Mouse (Mus musculus): ENCODE measurements around the gene Mapk8ip1. TPM values are rescaled to one million over a fixed set of nuclear protein-coding genes. Genes with fewer than 3 reads are reported as not detected.

The Mapk8ip1 gene
- polyA plus RNA-seq, 1 experiment from 2014 or later: 111 TPM

DNA sequence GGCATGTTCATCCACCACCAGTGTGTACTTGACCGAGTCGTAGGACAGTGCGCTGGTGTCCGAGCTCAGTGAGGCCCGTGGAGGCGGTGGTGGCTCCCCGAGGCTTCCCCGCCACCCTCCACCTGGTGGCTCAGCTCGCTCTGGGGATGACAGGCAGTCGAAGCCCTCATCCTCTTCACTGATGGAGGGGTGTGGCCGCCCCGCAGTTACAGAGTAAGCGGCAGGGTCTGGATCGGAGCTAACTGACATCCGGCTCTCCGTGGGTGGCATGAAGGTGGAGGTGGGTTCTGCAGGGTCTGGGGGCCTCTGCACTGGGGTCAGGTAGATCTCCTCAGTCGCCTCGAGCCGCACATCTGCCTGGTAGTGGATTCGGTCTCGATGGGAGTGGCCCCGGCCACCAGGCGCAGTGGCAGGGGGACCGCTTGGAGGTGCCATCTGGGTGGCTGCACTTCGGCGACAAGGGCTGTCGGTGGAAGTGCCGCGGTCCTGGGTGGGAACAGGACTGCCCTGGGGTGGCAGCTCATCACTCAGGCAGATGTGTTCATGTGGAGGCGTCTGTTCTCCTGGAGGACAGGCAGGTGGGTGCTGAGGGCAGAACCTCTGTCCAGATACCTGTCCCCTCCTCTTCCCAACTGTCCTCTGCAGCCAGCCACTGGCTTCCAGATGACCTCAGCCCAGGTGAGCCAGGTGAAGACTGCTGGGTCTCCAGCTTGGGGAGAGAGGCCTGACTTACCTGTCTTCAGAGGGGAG lies 14.1 kb downstream of the Mapk8ip1 start:
- WGBS: 93% methylated on average over 30 of the region's 30 CpGs
- H3K9ac ChIP-seq (replicated peaks): peak overlapping the region; percentile 93
- H3K27ac ChIP-seq: no peak overlapping the region
- peaks cover 58% of the 10 kb centered on the region for H3K36me3 ChIP-seq
- H3K9me3 ChIP-seq: no peaks in the 10 kb centered on the region
- peak overlapping the region; percentile 85; the same call in 1 of the 2 replicates for H3K4me3 ChIP-seq (replicated peaks)
- H3K4me1 ChIP-seq (replicated peaks): peaks cover 54% of the 10 kb centered on the region
- H3K4me2 ChIP-seq (replicated peaks): peak overlapping the region; percentile 79; the same call in 1 of the 2 replicates
- ATAC-seq: no peak
- H3K27me3 ChIP-seq: no peaks in the 10 kb centered on the region

DNA sequence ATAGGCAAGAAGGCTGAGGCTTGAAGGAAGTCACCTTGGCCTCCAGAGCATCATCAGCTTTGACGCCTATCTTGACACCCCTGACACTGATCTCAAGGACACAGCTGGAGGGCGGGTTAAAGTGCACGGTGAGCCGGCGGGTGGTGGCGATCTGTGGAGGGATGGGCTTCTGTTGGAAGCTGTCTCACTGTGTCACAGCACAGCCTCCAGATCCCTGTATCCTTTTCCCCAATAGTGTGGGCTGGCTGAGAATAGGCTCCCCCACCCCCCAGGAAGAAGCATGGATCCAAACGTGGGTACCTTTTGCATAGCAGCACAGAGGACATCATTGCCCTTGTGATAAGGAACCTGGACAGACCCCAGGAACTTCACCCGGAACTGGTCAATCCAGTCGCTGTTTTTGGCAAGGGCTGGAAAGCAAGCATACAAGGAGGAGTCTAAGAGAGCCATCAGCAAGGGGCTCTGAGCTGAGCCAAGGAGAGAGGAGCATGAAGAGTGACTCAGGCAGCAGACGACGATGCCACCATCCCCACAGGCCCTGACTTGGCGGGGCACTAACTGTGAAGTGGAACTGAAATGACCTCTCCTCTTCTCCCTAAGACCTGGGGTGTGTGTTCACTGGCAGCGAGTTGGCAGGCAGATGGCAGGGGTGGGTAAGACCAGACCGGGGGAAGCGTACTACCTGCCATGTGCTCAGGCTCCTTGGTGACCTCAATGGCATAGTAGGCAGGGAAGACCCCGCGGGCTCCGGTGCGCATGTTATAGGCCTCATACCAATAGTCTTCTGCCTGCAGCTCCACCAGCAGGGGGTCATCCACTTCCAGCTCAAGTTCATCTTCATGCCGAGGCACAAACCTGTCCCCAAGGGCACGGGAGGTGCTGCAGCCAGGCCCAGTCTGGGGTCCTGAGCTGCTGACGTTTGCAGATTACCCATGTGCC lies 15.7 kb downstream of the Mapk8ip1 start:
- no peak overlapping the region for H3K9ac ChIP-seq (replicated peaks)
- H3K27me3 ChIP-seq: no peaks in the 10 kb centered on the region
- no peak overlapping the region for H3K4me3 ChIP-seq (replicated peaks)
- no peak overlapping the region for H3K4me2 ChIP-seq (replicated peaks)
- H3K4me1 ChIP-seq (replicated peaks): peaks cover 38% of the 10 kb centered on the region
- H3K36me3 ChIP-seq: peaks cover 74% of the 10 kb centered on the region
- no peak overlapping the region for H3K27ac ChIP-seq
- WGBS: 89% methylated on average over 22 of the region's 22 CpGs
- H3K9me3 ChIP-seq: no peaks in the 10 kb centered on the region
- no peak for ATAC-seq

DNA sequence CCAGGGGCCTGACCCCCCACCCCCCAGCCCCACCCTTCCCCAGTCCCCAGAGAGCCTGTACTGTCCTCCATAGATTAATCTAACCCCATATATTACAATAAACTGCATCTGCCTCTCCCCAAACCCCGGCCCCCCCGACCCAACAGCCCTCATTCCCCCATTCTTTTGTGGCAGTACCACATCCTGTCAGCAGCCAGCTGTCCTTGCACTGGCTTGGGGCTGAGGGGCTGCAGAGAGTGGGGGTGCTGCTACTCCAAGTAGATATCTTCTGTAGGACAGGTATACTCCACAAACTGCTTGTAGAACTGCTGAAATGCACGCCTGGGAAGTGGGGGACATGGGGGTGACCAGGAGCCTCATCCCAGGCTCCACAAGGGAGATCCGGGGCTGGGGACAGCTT lies 17.0 kb downstream of the Mapk8ip1 start:
- WGBS: 82% methylated on average over 4 of the region's 4 CpGs

DNA sequence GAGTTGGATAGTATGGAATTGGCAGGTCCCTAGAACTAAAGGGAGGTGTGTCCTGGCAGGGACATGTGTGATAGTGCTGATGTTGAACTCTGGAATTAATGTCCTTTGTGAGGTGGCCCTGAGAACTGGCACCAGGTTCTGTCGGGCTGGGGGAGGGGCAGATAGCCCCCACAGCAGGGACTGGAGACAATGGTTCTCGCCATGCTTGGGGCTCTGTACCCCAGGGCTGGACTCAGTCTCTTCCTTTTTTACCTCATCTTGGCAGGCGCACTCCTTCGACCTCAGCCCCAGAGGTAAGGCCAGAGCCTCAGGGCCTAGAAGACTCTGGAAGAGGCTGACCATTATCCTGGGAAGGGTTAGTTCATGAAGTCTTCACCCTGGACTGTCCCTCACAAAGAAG lies 18.3 kb downstream of the Mapk8ip1 start:
- Histone ChIP-seq H3K4me3 (replicated peaks) (no peak overlapping the region), H3K9me3 (no peaks in the 10 kb centered on the region), H3K27me3 (no peaks in the 10 kb centered on the region), H3K27ac (no peak overlapping the region), H3K4me1 (replicated peaks) (peaks cover 18% of the 10 kb centered on the region), H3K36me3 (peaks cover 100% of the 10 kb centered on the region), H3K9ac (replicated peaks) (no peak overlapping the region), H3K4me2 (replicated peaks) (no peak overlapping the region)
- 93% methylated on average over 4 of the region's 4 CpGs for WGBS
- ATAC-seq: no peak

More for the DNA sequence above, 17.0 kb downstream of the Mapk8ip1 start:
- no peaks in the 10 kb centered on the region for H3K27me3 ChIP-seq
- ATAC-seq: no peak
- H3K9ac ChIP-seq (replicated peaks): no peak overlapping the region
- no peak overlapping the region for H3K4me3 ChIP-seq (replicated peaks)
- no peaks in the 10 kb centered on the region for H3K9me3 ChIP-seq
- H3K36me3 ChIP-seq: peaks cover 87% of the 10 kb centered on the region
- H3K27ac ChIP-seq: no peak overlapping the region
- H3K4me2 ChIP-seq (replicated peaks): no peak overlapping the region
- H3K4me1 ChIP-seq (replicated peaks): peaks cover 29% of the 10 kb centered on the region

DNA sequence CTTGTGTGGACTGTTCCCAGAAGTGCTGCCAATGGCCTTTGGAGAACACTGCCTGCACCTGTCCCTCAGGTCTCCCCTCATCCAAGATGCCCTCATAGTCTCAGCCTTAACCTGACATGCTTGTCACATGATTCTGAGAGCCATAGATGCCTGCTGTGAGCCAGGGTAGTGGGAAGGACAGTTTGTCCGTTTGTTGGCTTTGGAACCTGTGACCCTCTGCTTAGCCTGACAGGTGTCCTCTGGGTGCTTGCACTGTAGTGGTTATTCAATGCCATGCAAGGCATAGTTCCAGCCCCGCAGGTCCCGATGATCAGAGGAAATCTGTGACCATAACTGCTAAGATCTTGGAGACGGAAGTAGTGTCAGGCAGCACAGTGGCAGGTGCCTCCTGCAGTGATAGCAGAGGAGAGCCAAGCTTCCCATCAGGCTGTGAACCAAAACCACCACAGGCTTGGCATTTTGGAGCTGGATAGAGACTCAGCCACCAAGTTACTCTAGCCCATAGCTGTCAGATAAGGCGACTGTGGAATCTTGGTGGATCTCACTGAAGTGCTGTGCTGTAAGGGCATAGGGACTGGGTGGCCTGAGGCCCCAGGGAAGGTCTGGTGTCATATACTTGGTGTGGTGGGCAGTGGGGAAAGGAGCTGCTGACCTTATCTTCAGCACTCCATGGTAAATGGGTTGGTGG lies 19.0 kb downstream of the Mapk8ip1 start, which contains the start of gene 1700029I15Rik:
1700029I15Rik (plus strand) TSS at position 638 of the 688 bp plus-strand sequence.
- Histone ChIP-seq H3K27me3 (no peaks in the 10 kb centered on the region), H3K4me3 (replicated peaks) (no peak within 1 kb of the TSS), H3K9ac (replicated peaks) (no peak within 1 kb of the TSS), H3K4me2 (replicated peaks) (no peak within 1 kb of the TSS), H3K4me1 (replicated peaks) (peaks cover 11% of the 10 kb centered on the region; the same call in 1 of the 2 replicates), H3K36me3 (peaks cover 100% of the 10 kb centered on the region), H3K9me3 (no peaks in the 10 kb centered on the region), H3K27ac (no peak within 1 kb of the TSS)
- WGBS: 85% methylated on average over 5 of the region's 5 CpGs
- ATAC-seq: no peak

DNA sequence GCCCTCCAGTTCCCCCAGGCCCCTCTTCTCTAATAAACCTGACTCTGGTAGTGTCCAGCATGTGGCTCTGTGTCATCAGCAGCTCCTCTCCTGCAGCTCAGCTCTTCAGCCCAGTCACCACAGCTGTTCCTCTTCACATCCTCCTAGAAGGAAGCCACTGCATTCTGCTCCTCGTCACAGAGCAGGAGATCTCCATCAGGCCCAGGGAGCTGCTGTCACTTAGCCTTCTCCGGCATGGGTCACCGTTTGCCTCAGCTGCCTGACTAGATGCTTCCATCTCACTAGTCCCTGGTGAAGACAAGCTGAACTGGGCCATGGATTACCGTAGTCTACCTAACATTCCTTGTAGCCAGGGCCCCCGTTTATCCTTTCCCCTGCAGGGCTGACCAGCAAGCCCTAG lies 19.9 kb downstream of the Mapk8ip1 start:
- Histone ChIP-seq H3K9ac (replicated peaks) (no peak overlapping the region), H3K27me3 (no peaks in the 10 kb centered on the region), H3K36me3 (peaks cover 91% of the 10 kb centered on the region), H3K4me1 (replicated peaks) (peaks cover 12% of the 10 kb centered on the region), H3K27ac (peak overlapping the region; percentile 51; the same call in 1 of the 2 replicates), H3K4me3 (replicated peaks) (no peak overlapping the region), H3K4me2 (replicated peaks) (no peak overlapping the region), H3K9me3 (no peaks in the 10 kb centered on the region)
- 84% methylated on average over 5 of the region's 5 CpGs for WGBS
- no peak for ATAC-seq

DNA sequence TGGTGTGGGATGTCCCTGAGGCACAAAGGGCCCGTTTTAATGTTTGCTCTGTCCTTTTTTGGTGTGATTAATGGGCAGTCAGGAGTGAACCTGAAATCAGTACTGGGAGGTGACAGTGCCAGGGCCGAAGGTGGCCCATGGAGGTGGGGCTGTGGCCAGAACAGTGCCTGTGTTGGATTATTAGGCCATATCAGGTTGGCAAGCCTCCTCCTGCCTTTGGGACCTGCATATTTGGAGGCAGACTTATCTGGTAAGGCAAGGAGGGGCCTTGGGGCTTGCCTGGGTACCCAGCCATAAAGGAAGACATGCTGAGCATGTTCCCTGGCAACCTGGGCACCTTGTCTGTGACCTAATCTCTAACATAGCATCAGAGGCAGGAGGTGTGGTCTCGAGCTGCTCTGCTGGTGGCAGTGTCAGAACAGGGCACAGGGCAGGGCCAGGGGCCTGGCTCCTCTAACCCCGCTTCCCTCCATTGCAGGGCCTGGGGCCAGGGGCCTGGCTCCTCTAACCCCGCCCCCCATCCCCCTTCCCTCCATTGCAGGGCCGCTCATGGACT lies 20.5 kb downstream of the Mapk8ip1 start:
- H3K9me3 ChIP-seq: no peaks in the 10 kb centered on the region
- H3K9ac ChIP-seq (replicated peaks): 0 out of 2 replicates have a peak overlapping the region, but pooled peaks have one; percentile 14
- H3K4me1 ChIP-seq (replicated peaks): peaks cover 12% of the 10 kb centered on the region
- peaks cover 85% of the 10 kb centered on the region for H3K36me3 ChIP-seq
- H3K27ac ChIP-seq: peak overlapping the region; percentile 51; the same call in 1 of the 2 replicates
- 76% methylated on average over 6 of the region's 6 CpGs for WGBS
- ATAC-seq: no peak
- H3K4me3 ChIP-seq (replicated peaks): no peak overlapping the region
- H3K4me2 ChIP-seq (replicated peaks): no peak overlapping the region
- H3K27me3 ChIP-seq: no peaks in the 10 kb centered on the region

DNA sequence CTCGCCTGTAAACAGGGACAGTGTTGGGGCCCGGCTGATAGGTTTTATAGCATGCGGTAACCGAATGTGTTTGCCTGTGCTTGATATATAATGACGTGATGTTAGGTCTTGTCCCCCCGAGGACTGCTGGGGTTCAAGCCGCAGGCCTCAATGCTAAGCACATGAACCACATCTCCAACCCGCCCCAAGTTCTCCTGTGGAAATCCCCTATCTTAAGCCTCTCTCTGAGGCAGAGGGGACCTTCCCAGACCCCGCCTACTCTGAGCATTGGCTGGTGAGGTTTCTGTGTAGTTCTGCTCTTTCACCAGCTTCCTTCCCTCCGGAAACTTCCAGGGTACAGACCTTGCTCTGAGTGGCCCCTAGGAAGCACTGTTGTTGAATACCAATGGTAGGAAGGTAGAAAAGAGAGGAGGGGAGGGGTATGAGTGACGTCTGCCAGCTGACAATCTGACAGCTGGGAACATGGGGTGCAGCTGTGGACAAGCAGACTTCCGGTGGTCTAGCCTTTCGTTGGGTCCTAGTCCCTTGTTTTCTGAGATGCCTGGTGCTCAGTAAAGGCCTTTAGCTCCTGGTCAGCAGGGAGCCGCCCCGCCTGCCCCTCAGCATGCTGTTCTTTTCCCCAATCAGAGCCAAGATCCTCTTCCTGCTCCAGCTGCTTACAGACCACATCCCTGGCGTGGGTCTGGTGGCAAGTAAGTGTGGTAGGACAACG lies 21.1 kb downstream of the Mapk8ip1 start:
- no peaks in the 10 kb centered on the region for H3K9me3 ChIP-seq
- no peaks in the 10 kb centered on the region for H3K27me3 ChIP-seq
- WGBS: 79% methylated on average over 17 of the region's 17 CpGs
- 0 out of 2 replicates have a peak overlapping the region, but pooled peaks have one; percentile 14 for H3K9ac ChIP-seq (replicated peaks)
- peaks cover 12% of the 10 kb centered on the region for H3K4me1 ChIP-seq (replicated peaks)
- H3K4me2 ChIP-seq (replicated peaks): no peak overlapping the region
- no peak overlapping the region for H3K4me3 ChIP-seq (replicated peaks)
- peaks cover 79% of the 10 kb centered on the region for H3K36me3 ChIP-seq
- ATAC-seq: no peak
- no peak overlapping the region for H3K27ac ChIP-seq

DNA sequence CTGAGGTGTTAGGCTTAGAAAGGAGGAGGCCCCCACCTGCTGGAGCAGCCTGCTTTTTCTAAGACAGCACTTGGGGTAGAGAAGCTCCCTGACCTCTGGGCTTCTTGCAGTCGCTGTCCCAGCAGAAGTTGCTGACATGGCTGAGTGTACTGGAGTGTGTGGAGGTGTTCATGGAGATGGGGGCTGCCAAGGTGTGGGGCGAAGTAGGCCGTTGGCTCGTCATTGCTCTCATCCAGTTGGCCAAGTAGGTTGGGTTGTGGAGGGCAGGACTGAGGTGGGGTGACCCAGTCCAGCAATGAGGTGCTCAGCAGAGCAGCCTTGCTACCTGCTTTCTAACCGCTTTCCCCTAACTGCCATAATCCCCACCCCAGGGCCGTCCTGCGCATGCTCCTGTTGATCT lies 23.7 kb downstream of the Mapk8ip1 start:
- Histone ChIP-seq H3K9ac (replicated peaks) (no peak overlapping the region), H3K27me3 (no peaks in the 10 kb centered on the region), H3K4me2 (replicated peaks) (no peak overlapping the region), H3K36me3 (peaks cover 52% of the 10 kb centered on the region), H3K4me1 (replicated peaks) (peaks cover 35% of the 10 kb centered on the region), H3K4me3 (replicated peaks) (no peak overlapping the region), H3K9me3 (no peaks in the 10 kb centered on the region), H3K27ac (no peak overlapping the region)
- 94% methylated on average over 7 of the region's 7 CpGs for WGBS
- ATAC-seq: no peak

DNA sequence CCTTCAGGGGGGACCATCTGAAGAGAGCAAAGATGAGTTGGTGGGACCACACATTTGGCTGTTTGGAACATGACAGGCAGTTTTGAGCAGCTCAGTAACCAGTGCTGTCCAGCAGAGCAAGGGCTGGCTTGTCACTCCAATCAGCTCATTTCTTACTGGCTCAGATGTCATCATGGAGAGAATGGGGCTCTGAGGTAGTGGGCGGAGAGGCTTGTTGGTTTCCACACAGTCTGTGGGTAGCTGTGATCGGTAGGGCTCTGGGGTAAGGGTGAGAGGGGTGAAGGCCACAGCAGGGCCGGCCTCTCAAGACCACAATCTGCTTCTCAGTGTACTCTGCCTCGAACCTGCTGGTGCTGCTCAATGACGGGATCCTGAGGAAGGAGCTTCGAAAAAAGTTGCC lies 24.8 kb downstream of the Mapk8ip1 start:
- WGBS: 82% methylated on average over 6 of the region's 6 CpGs
- H3K4me2 ChIP-seq (replicated peaks): peak overlapping the region; percentile 97

DNA sequence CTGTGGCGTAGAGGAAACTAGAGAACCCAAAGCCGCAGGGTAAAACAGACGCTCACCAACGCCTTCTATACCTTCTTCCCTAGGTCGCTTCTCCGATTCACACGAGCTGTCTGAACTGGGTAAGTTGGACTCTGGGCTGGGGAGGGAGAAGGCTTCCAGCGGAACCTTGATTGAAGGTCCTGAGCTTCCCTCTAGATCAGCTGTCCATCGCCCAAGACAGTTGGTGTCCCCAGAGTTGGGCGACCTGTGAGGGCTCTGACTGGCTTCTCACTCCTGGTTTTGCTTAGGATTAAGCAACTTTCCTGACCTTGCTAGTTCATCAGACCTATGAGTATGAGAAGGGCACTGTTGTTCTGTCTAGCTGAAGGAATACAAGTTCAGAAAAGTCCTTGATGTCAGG lies 25.3 kb downstream of the Mapk8ip1 start:
- WGBS: 19% methylated on average over 10 of the region's 10 CpGs
- no peak; the same call in 1 of the 2 replicates for ATAC-seq

More for the DNA sequence above, 24.8 kb downstream of the Mapk8ip1 start:
- no peaks in the 10 kb centered on the region for H3K9me3 ChIP-seq
- peaks cover 6% of the 10 kb centered on the region; the same call in 1 of the 2 replicates for H3K27me3 ChIP-seq
- H3K4me3 ChIP-seq (replicated peaks): peak overlapping the region; percentile 83
- no peak for ATAC-seq
- peaks cover 45% of the 10 kb centered on the region for H3K4me1 ChIP-seq (replicated peaks)
- H3K36me3 ChIP-seq: peaks cover 42% of the 10 kb centered on the region
- H3K27ac ChIP-seq: no peak overlapping the region
- H3K9ac ChIP-seq (replicated peaks): peak overlapping the region; percentile 81

More for the DNA sequence above, 25.3 kb downstream of the Mapk8ip1 start:
- Histone ChIP-seq H3K27ac (peak overlapping the region; percentile 86), H3K9me3 (no peaks in the 10 kb centered on the region), H3K36me3 (peaks cover 37% of the 10 kb centered on the region), H3K4me3 (replicated peaks) (peak overlapping the region; percentile 83), H3K4me2 (replicated peaks) (peak overlapping the region; percentile 97), H3K4me1 (replicated peaks) (peaks cover 50% of the 10 kb centered on the region), H3K27me3 (peaks cover 11% of the 10 kb centered on the region), H3K9ac (replicated peaks) (peak overlapping the region; percentile 81)
